Mouse (Mus musculus): ENCODE data around the gene Acot2. TPM values are rescaled to one million over a fixed set of nuclear protein-coding genes. Genes with fewer than 3 reads are reported as not detected.
"Not testable (repeated sequence)": the region's sequence is repeated elsewhere in the genome, so short reads cannot be mapped to it uniquely, and the experiment has no call there.

The Acot2 gene
- polyA plus RNA-seq, 1 experiment from 2014 or later = 14.9 TPM

GRCm38 (mm10) chr12:84028328-84028727, 40.7 kb downstream of the Acot2 start:
- not testable (repeated sequence) for H3K36me3 ChIP-seq (replicated peaks); H3K9me3 ChIP-seq; H3K27ac ChIP-seq; DNase-seq (ENCODE audit: extremely low spot score, low spot score); H3K4me1 ChIP-seq; H3K4me3 ChIP-seq; H3K27me3 ChIP-seq (ENCODE audit: poor library complexity, severe bottlenecking)
- WGBS = 48% methylated on average over 3 of the region's 3 CpGs

- not testable (repeated sequence) for H3K27me3 ChIP-seq (ENCODE audit: poor library complexity, severe bottlenecking); H3K27ac ChIP-seq; H3K36me3 ChIP-seq (replicated peaks); H3K4me3 ChIP-seq; DNase-seq (ENCODE audit: extremely low spot score, low spot score); H3K4me1 ChIP-seq; H3K9me3 ChIP-seq
- WGBS = 90% methylated on average over 1 of the region's 1 CpGs
These were observed 41.4 kb downstream of the Acot2 start for GRCm38 (mm10) chr12:84029043-84029442.

DNA sequence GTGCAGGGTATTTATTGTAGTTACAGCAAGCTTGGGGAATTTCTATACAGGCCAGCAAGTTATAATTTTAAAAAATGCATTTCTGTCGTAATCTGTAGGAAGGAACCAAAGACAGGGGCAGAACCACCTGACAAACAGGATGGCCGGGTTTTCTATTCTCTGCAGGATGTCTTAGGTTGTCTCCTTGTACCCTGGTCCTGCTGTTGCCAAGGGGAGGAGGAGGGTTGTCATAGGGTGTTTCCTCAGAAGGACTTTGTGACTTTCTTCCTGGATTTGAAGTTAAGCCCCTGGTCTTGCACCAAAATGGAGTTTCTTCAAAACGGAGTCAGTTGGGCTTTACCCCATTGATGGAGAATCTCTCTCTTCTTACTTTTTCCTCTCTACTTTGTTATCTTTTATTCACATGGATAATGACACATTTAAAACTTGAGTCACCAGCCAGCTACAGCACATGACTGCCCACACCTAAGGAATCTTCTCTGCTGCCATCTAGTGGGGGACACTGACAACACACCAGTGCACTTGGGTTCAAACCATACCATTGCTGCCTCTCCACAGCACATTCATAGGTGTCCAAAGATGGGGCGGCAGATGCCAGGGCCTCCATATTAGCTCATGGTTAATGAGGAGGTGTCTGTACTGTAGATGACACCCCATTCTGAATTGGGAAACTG, 43.1 kb downstream of the Acot2 start:
- DNase-seq (ENCODE audit: extremely low spot score, low spot score) = peak; percentile 39
- WGBS = 80% methylated on average over 4 of the region's 4 CpGs
- H3K4me3 ChIP-seq = no peak overlapping the region
- H3K4me1 ChIP-seq = no peaks in the 10 kb centered on the region
- H3K27ac ChIP-seq = no peak overlapping the region
- H3K36me3 ChIP-seq (replicated peaks) = no peaks in the 10 kb centered on the region
- no peaks in the 10 kb centered on the region for H3K27me3 ChIP-seq (ENCODE audit: poor library complexity, severe bottlenecking)
- H3K9me3 ChIP-seq = no peaks in the 10 kb centered on the region

DNA sequence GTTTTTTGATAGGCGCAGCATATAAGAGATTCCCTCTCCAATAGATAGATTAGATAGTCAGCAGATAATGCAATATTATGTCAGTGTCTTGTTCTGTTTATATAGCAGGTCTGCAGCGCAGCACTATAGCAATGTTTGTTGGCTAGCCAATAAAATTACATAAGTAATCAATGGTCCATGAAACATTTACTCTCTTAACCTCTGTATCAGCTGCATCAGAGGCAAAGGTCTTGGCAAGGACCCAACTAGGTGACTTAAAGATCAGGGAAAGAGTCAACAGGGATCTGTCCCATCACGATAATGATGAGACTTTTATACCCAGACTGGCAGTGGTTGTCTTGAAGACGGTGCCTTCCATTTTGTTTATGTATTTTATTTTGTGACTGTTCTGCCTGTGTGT, 45.2 kb downstream of the Acot2 start:
- 94% methylated on average over 4 of the region's 4 CpGs for WGBS
- DNase-seq (ENCODE audit: extremely low spot score, low spot score) = no peak
- H3K4me1 ChIP-seq = no peaks in the 10 kb centered on the region
- peaks cover 10% of the 10 kb centered on the region for H3K27me3 ChIP-seq (ENCODE audit: poor library complexity, severe bottlenecking)
- H3K9me3 ChIP-seq = no peaks in the 10 kb centered on the region
- H3K36me3 ChIP-seq (replicated peaks) = no peaks in the 10 kb centered on the region
- no peak overlapping the region for H3K27ac ChIP-seq
- H3K4me3 ChIP-seq = no peak overlapping the region

- H3K27ac ChIP-seq; DNase-seq (ENCODE audit: extremely low spot score, low spot score); H3K4me3 ChIP-seq; H3K9me3 ChIP-seq; H3K4me1 ChIP-seq; H3K36me3 ChIP-seq (replicated peaks): not testable (repeated sequence)
- 86% methylated on average over 2 of the region's 2 CpGs for WGBS
- peaks cover 14% of the 10 kb centered on the region for H3K27me3 ChIP-seq (ENCODE audit: poor library complexity, severe bottlenecking)
These were observed 45.6 kb downstream of the Acot2 start for GRCm38 (mm10) chr12:84033302-84033701.

DNA sequence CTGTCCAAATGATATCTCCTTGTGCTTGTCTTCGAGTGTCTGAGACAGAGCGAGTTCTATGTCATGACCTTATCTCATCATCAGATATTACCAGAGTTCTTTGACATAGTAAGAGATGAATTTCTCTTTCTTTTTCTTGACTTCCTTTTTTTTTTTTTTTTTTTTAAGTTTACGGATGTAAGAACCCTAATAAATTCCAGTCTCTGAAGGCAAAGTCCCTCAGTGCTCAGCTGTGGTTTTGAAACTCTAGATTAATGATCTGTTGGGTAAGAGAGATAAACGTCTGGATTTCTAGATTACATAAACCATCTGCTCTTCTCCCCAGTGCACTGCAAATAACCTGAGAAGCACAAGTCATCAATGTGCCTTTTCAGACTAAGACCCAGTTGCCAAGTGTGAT, 46.4 kb downstream of the Acot2 start:
- peaks cover 3% of the 10 kb centered on the region; the same call in 1 of the 2 replicates for H3K4me1 ChIP-seq
- H3K27me3 ChIP-seq (ENCODE audit: poor library complexity, severe bottlenecking) = peaks cover 14% of the 10 kb centered on the region
- no peak overlapping the region for H3K27ac ChIP-seq
- H3K9me3 ChIP-seq = no peaks in the 10 kb centered on the region
- DNase-seq (ENCODE audit: extremely low spot score, low spot score) = no peak
- no peaks in the 10 kb centered on the region for H3K36me3 ChIP-seq (replicated peaks)
- no peak overlapping the region for H3K4me3 ChIP-seq
- WGBS = 83% methylated on average over 4 of the region's 4 CpGs

GRCm38 (mm10) chr12:84038241-84038640, 50.6 kb downstream of the Acot2 start, which contains the start of gene Acot4:
Gene Acot4, plus strand, starts transcription at chr12:84038379.
- Histone ChIP-seq H3K27me3 (ENCODE audit: poor library complexity, severe bottlenecking) (peaks cover 14% of the 10 kb centered on the region), H3K4me3 (peak within 1 kb of the TSS; percentile 53), H3K27ac (peak within 1 kb of the TSS; percentile 58), H3K9me3 (peaks cover 16% of the 10 kb centered on the region)
- not testable (repeated sequence) for H3K36me3 ChIP-seq (replicated peaks); H3K4me1 ChIP-seq
- peak; percentile 25 for DNase-seq (ENCODE audit: extremely low spot score, low spot score)
- 14% methylated on average over 32 of the region's 32 CpGs for WGBS

DNA sequence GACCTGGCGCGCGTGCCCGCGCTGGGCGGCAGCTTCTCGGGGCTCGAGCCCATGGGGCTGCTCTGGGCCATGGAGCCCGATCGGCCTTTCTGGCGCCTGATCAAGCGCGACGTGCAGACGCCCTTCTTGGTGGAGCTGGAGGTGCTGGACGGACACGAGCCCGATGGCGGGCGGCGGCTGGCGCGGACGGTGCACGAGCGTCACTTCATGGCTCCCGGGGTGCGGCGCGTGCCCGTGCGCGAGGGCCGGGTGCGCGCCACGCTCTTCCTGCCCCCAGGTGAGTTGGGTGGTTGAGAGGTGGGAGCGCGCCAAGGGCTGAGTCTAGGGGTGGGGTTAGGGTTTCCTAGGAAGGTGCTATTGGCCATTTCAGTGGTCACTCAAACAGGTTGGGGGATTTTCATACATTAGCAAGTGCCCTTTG, 51.0 kb downstream of the Acot2 start, which contains the start of gene Gm49366:
Gene Gm49366, plus strand, starts transcription at position 245 of the 421 bp plus-strand sequence.
- H3K4me3 ChIP-seq = peak within 1 kb of the TSS; percentile 53
- H3K4me1 ChIP-seq; H3K36me3 ChIP-seq (replicated peaks): not testable (repeated sequence)
- H3K27me3 ChIP-seq (ENCODE audit: poor library complexity, severe bottlenecking) = peaks cover 14% of the 10 kb centered on the region
- peak; percentile 24 for DNase-seq (ENCODE audit: extremely low spot score, low spot score)
- H3K27ac ChIP-seq = peak within 1 kb of the TSS; percentile 58
- 7% methylated on average over 38 of the region's 39 CpGs for WGBS
- peaks cover 16% of the 10 kb centered on the region for H3K9me3 ChIP-seq

DNA sequence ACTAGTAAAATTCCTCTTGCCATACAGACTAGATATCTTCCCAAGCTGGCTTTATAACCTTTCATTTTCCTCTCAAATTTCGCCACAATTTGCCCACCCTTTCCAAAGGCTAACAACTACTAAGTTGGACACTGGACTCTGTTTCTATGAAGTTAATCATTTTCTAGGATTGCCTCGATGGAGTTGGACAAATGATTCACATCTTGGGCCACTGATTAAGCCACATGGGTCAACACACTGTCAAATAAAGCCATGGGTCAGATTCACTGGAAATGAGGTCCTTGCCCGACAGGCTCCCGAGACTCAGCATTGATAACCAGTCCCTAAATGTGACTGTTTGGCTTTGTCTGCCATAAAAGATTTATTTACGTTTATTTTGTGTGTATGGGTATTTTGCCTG, 54.6 kb downstream of the Acot2 start:
- DNase-seq (ENCODE audit: extremely low spot score, low spot score) = no peak
- no peaks in the 10 kb centered on the region for H3K36me3 ChIP-seq (replicated peaks)
- peaks cover 3% of the 10 kb centered on the region; the same call in 1 of the 2 replicates for H3K4me1 ChIP-seq
- H3K9me3 ChIP-seq = peaks cover 16% of the 10 kb centered on the region
- WGBS = 93% methylated on average over 5 of the region's 5 CpGs
- H3K27me3 ChIP-seq (ENCODE audit: poor library complexity, severe bottlenecking) = peaks cover 10% of the 10 kb centered on the region
- no peak overlapping the region for H3K27ac ChIP-seq
- H3K4me3 ChIP-seq = no peak overlapping the region

Other genes with a start within 250 kb of the Acot2 start
- gene Papln, start 224.2 kb upstream of the Acot2 start, polyA plus RNA-seq (2016; fragmentation: Nextera tagmentation; extraction: Ambion mirVana) = 0.07 TPM in 2 replicates
- gene Numb, start 65.9 kb upstream of the Acot2 start, polyA plus RNA-seq (2016; fragmentation: Nextera tagmentation; extraction: Ambion mirVana) = 35.5 and 37.1 TPM in 2 replicates
- 14.3 and 15.4 TPM in 2 replicates for gene Riox1, start 37.3 kb upstream of the Acot2 start, polyA plus RNA-seq (2016; fragmentation: Nextera tagmentation; extraction: Ambion mirVana)
- not detected in 2 replicates for gene Heatr4, start 3.0 kb upstream of the Acot2 start, polyA plus RNA-seq (2016; fragmentation: Nextera tagmentation; extraction: Ambion mirVana)
- 22.4 and 23.5 TPM in 2 replicates for gene Acot1, start 21.6 kb downstream of the Acot2 start, polyA plus RNA-seq (2016; fragmentation: Nextera tagmentation; extraction: Ambion mirVana)
- 0.14 and 0.15 TPM in 2 replicates for gene Acot4, start 50.5 kb downstream of the Acot2 start, polyA plus RNA-seq (2016; fragmentation: Nextera tagmentation; extraction: Ambion mirVana)
- not detected in 2 replicates for gene Gm49366, start 51.1 kb downstream of the Acot2 start, polyA plus RNA-seq (2016; fragmentation: Nextera tagmentation; extraction: Ambion mirVana)
- 0.11 and 0.32 TPM in 2 replicates for gene Acot3, start 64.3 kb downstream of the Acot2 start, polyA plus RNA-seq (2016; fragmentation: Nextera tagmentation; extraction: Ambion mirVana)
- gene Acot5, start 81.5 kb downstream of the Acot2 start, polyA plus RNA-seq (2016; fragmentation: Nextera tagmentation; extraction: Ambion mirVana) = not detected in 2 replicates
- 0.69 and 0.98 TPM in 2 replicates for gene Acot6, start 112.8 kb downstream of the Acot2 start, polyA plus RNA-seq (2016; fragmentation: Nextera tagmentation; extraction: Ambion mirVana)
- gene Dnal1, start 126.5 kb downstream of the Acot2 start, polyA plus RNA-seq (2016; fragmentation: Nextera tagmentation; extraction: Ambion mirVana) = 4.2 and 4.8 TPM in 2 replicates
- gene Pnma1, start 160.6 kb downstream of the Acot2 start, polyA plus RNA-seq (2016; fragmentation: Nextera tagmentation; extraction: Ambion mirVana) = 1.3 and 1.8 TPM in 2 replicates
- gene Elmsan1, start 231.0 kb downstream of the Acot2 start, polyA plus RNA-seq (2016; fragmentation: Nextera tagmentation; extraction: Ambion mirVana) = 7.0 and 8.7 TPM in 2 replicates